Mouse (Mus musculus) intestine, embryonic 15.5 days (tissue): ENCODE results near the gene Wsb2. TPM values are rescaled to one million over a fixed set of nuclear protein-coding genes. Genes with fewer than 3 reads are reported as not detected.
A peak's percentile ranks its signal among the peaks of the same experiment; 100 is the strongest.

Experiments
- ATAC-seq: fragments of 200-750 bp; cut with Nextera tagmentation; 2 replicates; pipeline ENCODE4 v1.8.0; 2017; ENCODE audit warnings: moderate TSS enrichment, moderate library complexity
- H3K27ac ChIP-seq: fragments of 300-500 bp; sonication (generic); 2 replicates; pipeline ENCODE4 v1.5.1; 2015; ENCODE audit warnings: mild to moderate bottlenecking, inconsistent platforms
- H3K27me3 ChIP-seq: fragments of 300-500 bp; sonication (generic); replicated peaks from 2 replicates; pipeline ENCODE4 v1.6.1; 2015; ENCODE audit warnings: inconsistent platforms
- H3K36me3 ChIP-seq: fragments of 300-500 bp; sonication (generic); 2 replicates; pipeline ENCODE4 v1.6.1; 2015; ENCODE audit warnings: inconsistent platforms
- H3K4me1 ChIP-seq: fragments of 300-500 bp; sonication (generic); replicated peaks from 2 replicates; pipeline ENCODE4 v1.6.1; 2015; ENCODE audit warnings: inconsistent platforms
- H3K4me2 ChIP-seq: fragments of 300-500 bp; sonication (generic); replicated peaks from 2 replicates; pipeline ENCODE4 v1.6.1; 2015; ENCODE audit warnings: mild to moderate bottlenecking, inconsistent platforms
- H3K4me3 ChIP-seq: fragments of 300-500 bp; sonication (generic); replicated peaks from 2 replicates; pipeline ENCODE4 v1.5.1; 2015; ENCODE audit warnings: inconsistent platforms
- H3K9ac ChIP-seq: fragments of 300-500 bp; sonication (generic); 2 replicates; pipeline ENCODE4 v1.6.1; 2015; ENCODE audit warnings: inconsistent platforms
- H3K9me3 ChIP-seq: fragments of 300-500 bp; sonication (generic); 2 replicates; pipeline ENCODE4 v1.6.1; 2016; ENCODE audit warnings: inconsistent platforms
- WGBS: fragments of 180-500 bp; shearing (Covaris S2); methylation state at CpG from one replicate; pipeline ENCODE4 v1.1.7; 2015; 5-methylcytosine and 5-hydroxymethylcytosine counted together
- polyA plus RNA-seq: library from polyadenylated mRNA; unstranded; fragments of >200 nt; fragmentation: Nextera tagmentation; extraction: Ambion mirVana; gene quantifications from 2 replicates; pipeline ENCODE4 v1.2.1, GENCODE M21; 2015

Gene Wsb2
- 82.6 and 94.5 TPM in 2 replicates for polyA plus RNA-seq

DNA sequence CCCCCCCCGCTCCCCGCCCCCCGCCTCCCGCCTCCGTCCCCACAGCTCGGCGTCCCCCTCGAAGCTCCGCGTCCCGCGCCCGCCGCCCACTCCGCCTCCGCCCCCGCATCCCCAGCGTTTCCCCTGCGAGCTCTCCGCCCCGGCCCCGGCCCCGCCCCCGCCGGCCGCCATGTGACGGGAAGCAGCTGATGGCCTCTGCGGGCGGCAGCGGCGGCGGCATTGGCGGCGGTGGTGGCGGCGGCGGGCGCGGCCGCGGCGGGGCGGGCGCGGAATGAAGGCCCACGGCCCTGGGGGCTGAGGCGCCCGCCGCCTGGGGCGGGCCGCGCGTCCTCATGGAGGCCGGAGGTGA, at the start of gene Wsb2:
Wsb2 (plus strand) TSS at position 176 of the 349 bp plus-strand sequence.
- 0% methylated on average over 1 of the region's 54 CpGs for WGBS

DNA sequence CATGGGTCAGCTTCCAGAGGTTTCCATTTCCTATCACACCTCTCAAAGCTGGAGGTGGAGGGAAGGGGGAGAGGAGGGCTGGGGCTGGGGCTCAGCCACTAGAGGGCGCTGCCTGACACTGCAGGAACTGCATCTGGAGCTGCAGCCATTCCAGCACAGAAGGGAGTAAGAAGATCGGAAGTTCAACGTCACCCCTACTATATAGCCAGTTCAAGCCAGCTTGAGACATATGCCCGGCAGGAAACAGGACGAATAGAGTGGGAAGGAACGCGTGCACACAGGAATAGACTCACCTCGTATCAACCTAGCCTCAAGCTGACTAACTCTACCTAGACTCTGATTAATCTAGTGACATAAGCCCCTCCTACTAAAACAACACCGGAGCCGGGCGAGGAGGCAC, 49.4 kb upstream of the Wsb2 start:
- Histone ChIP-seq H3K9ac (no peak overlapping the region), H3K27me3 (no peaks in the 10 kb centered on the region), H3K4me1 (no peaks in the 10 kb centered on the region), H3K4me2 (no peak overlapping the region; the same call in 1 of the 2 replicates), H3K4me3 (no peak overlapping the region), H3K9me3 (no peaks in the 10 kb centered on the region), H3K27ac (no peak overlapping the region), H3K36me3 (no peaks in the 10 kb centered on the region)
- 26% methylated on average over 11 of the region's 11 CpGs for WGBS
- ATAC-seq = peak; percentile 66

More for the DNA sequence above, at the start of gene Wsb2:
- H3K27ac ChIP-seq = peak within 1 kb of the TSS; percentile 94
- H3K9ac ChIP-seq = peak within 1 kb of the TSS; percentile 91
- H3K4me3 ChIP-seq = peak within 1 kb of the TSS; percentile 93
- peak; percentile 65 for ATAC-seq
- H3K4me2 ChIP-seq = peak within 1 kb of the TSS; percentile 83
- H3K27me3 ChIP-seq = no peaks in the 10 kb centered on the region
- H3K4me1 ChIP-seq = peaks cover 30% of the 10 kb centered on the region
- H3K9me3 ChIP-seq = no peaks in the 10 kb centered on the region
- H3K36me3 ChIP-seq = 0 out of 2 replicates have a peak, but pooled peaks cover 1% of the 10 kb centered on the region

GRCm38 (mm10) chr5:117313420-117313819, 43.7 kb upstream of the Wsb2 start:
- Histone ChIP-seq H3K9me3 (no peaks in the 10 kb centered on the region), H3K36me3 (no peaks in the 10 kb centered on the region), H3K4me3 (peak overlapping the region; percentile 25), H3K27ac (peak overlapping the region; percentile 71; the same call in 1 of the 2 replicates), H3K4me2 (peak overlapping the region; percentile 60), H3K4me1 (peaks cover 20% of the 10 kb centered on the region; the same call in 1 of the 2 replicates), H3K27me3 (no peaks in the 10 kb centered on the region), H3K9ac (no peak overlapping the region; the same call in 1 of the 2 replicates)
- peak; percentile 52; the same call in 1 of the 2 replicates for ATAC-seq
- 7% methylated on average over 13 of the region's 14 CpGs for WGBS

DNA sequence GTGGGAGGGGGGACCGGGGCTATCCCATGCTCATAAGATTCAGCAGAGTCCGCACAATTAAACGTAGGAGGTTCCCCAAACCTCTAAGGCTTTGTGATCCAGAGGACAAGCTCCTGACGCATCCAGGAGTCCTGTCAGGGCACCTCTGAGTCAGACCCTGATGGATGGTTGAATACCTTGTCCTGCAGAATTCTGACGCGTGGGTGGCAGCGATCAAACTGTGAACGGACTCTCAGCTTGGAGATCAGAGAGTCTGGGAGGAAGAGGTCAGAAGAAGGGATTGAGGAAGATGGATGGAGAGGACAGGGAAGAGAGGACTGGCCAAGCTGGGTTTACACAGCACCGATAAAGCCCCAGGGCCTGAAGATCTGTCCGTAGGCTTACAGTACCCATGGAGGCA, 43.2 kb upstream of the Wsb2 start:
- Histone ChIP-seq H3K27ac (peak overlapping the region; percentile 71), H3K9me3 (no peaks in the 10 kb centered on the region), H3K9ac (peak overlapping the region; percentile 28; the same call in 1 of the 2 replicates), H3K4me1 (peaks cover 20% of the 10 kb centered on the region; the same call in 1 of the 2 replicates), H3K27me3 (no peaks in the 10 kb centered on the region), H3K4me3 (peak overlapping the region; percentile 25), H3K36me3 (no peaks in the 10 kb centered on the region), H3K4me2 (peak overlapping the region; percentile 60)
- peak; percentile 26; the same call in 1 of the 2 replicates for ATAC-seq
- WGBS = 30% methylated on average over 10 of the region's 10 CpGs

- Histone ChIP-seq H3K9me3 (no peaks in the 10 kb centered on the region), H3K27ac (peak overlapping the region; percentile 71), H3K4me3 (no peak overlapping the region), H3K9ac (no peak overlapping the region), H3K4me2 (peak overlapping the region; percentile 60), H3K36me3 (no peaks in the 10 kb centered on the region), H3K4me1 (peaks cover 20% of the 10 kb centered on the region; the same call in 1 of the 2 replicates), H3K27me3 (no peaks in the 10 kb centered on the region)
- peak; percentile 60 for ATAC-seq
- 19% methylated on average over 9 of the region's 9 CpGs for WGBS
These were observed 42.3 kb upstream of the Wsb2 start for GRCm38 (mm10) chr5:117314587-117315428.

DNA sequence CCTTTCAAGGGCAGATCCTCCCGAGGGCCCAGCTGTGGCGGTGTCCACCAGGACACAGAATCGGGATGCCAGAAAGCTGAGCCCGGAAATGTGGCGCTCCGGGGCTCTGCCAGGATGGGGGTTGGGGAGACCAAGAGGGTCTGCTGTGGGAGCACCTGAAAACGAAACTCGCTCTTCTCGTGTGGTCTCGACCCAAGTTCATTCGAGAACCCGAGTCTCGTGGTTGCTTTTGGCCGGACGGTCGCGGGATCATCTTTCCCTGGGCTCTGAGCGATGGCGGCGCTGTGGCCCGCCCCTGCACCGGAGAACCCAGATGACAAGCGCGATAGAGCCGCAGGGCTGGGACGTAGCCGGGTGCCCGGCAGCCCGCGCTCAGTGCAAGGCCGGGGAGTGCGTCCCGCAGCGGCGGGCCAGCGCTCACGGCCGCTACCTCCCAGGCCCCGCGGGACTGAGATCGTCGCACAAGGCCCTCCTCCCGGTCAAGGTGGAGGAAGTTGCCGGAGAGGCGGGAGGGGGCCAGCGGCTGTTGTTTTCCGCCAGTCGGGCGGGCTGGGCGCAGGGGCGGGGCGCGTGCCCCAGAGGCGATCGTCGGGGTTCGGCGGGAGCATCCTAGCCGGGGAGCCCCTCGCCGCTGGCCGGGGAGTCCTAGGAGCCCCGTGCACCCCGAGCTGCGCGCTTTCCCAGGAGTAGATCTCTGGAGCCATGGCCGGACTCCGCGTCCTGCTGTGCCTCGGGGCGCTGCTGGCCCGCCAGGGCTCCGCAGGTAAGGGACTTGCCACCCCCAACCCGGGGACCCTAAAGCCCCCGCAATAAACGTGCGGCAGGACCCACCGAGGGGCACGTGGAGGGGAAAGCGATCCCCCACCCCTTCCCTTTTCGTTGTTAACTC, 38.1 kb upstream of the Wsb2 start, which contains the start of gene Vsig10:
Vsig10 (plus strand) TSS at position 343 of the 889 bp plus-strand sequence.
- peak; percentile 79 for ATAC-seq
- Histone ChIP-seq H3K9ac (peak within 1 kb of the TSS; percentile 88), H3K4me2 (peak within 1 kb of the TSS; percentile 89), H3K4me3 (peak within 1 kb of the TSS; percentile 83), H3K9me3 (no peaks in the 10 kb centered on the region), H3K27ac (peak within 1 kb of the TSS; percentile 92), H3K27me3 (no peaks in the 10 kb centered on the region), H3K4me1 (peaks cover 18% of the 10 kb centered on the region; the same call in 1 of the 2 replicates), H3K36me3 (no peaks in the 10 kb centered on the region)
- WGBS = under 1% methylated on average over 81 of the region's 81 CpGs

DNA sequence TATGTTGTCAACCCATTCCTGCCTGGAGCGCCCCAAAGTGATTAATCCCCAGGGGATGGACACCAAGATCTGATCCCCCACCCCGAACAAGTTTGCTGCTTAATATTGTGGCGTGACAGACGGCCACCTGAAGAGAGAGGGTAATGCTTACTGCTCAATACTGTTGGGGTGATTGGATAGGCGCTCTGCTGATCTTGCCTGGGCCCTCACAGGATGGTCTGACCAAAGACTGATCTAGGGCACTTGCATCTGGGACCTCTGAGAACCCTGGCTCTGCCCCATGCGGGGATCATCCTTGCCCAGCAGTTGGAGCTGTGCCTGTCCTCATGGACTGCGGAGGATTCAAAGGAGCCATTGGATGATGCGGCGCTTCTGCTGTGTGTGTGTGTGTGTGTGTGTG, 33.4 kb upstream of the Wsb2 start:
- Histone ChIP-seq H3K4me3 (no peak overlapping the region), H3K9ac (no peak overlapping the region), H3K4me1 (peaks cover 5% of the 10 kb centered on the region; the same call in 1 of the 2 replicates), H3K27me3 (no peaks in the 10 kb centered on the region), H3K36me3 (no peaks in the 10 kb centered on the region), H3K9me3 (no peaks in the 10 kb centered on the region), H3K27ac (no peak overlapping the region), H3K4me2 (no peak overlapping the region)
- no peak for ATAC-seq
- WGBS = 90% methylated on average over 9 of the region's 9 CpGs

DNA sequence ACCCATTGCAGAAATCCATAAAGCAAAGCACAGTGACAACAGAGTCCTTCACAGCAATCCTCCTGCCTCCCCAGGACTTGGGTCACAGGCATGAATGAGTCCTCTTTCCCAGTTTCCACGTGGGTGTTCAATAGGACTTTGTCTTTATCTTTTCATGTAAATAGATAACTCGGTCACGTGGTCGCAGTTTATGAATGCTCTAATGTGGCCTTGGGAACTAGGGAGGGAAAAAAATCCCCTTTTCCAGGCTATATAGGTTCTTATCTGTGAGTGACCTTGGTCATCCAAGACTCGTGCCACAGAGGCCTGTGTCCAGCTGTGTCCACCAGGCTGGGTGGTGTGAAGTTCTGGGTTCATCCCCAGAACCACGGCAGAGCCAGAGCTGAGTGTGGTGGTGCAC, 30.7 kb upstream of the Wsb2 start:
- H3K4me2 ChIP-seq = no peak overlapping the region
- WGBS = 49% methylated on average over 6 of the region's 6 CpGs
- H3K4me1 ChIP-seq = no peaks in the 10 kb centered on the region
- H3K27me3 ChIP-seq = no peaks in the 10 kb centered on the region
- no peaks in the 10 kb centered on the region for H3K36me3 ChIP-seq
- no peaks in the 10 kb centered on the region for H3K9me3 ChIP-seq
- ATAC-seq = peak; percentile 62
- H3K9ac ChIP-seq = no peak overlapping the region
- 0 out of 2 replicates have a peak overlapping the region, but pooled peaks have one; percentile 5 for H3K27ac ChIP-seq
- no peak overlapping the region for H3K4me3 ChIP-seq

DNA sequence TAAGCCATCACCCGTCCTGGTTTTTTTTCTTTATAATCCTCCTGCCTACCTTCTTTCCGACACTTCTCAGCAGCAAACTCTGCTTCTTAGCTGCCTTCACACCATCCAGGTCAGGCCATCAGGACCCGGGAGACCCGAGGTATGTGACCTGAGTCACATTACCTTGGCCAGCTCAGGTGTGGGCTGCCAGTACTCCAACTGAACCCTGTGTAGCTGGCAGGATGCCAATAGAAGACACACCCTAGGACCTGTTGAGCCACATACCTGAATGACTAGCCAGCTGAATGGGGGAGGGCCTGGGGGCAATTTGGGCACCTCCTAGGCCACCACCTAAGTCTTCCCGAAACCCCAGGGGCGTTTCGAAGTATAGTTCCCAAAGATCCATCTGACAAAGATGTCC, 26.6 kb upstream of the Wsb2 start:
- peak; percentile 78 for ATAC-seq
- no peak overlapping the region for H3K4me3 ChIP-seq
- 70% methylated on average over 7 of the region's 7 CpGs for WGBS
- H3K4me1 ChIP-seq = no peaks in the 10 kb centered on the region
- H3K36me3 ChIP-seq = peaks cover 8% of the 10 kb centered on the region; the same call in 1 of the 2 replicates
- H3K27ac ChIP-seq = no peak overlapping the region
- no peaks in the 10 kb centered on the region for H3K27me3 ChIP-seq
- H3K9me3 ChIP-seq = no peaks in the 10 kb centered on the region
- H3K4me2 ChIP-seq = no peak overlapping the region
- no peak overlapping the region for H3K9ac ChIP-seq

- no peaks in the 10 kb centered on the region for H3K4me1 ChIP-seq
- no peak overlapping the region for H3K9ac ChIP-seq
- WGBS = 91% methylated on average over 10 of the region's 10 CpGs
- H3K9me3 ChIP-seq = no peaks in the 10 kb centered on the region
- H3K4me2 ChIP-seq = no peak overlapping the region
- H3K4me3 ChIP-seq = no peak overlapping the region
- H3K36me3 ChIP-seq = peaks cover 14% of the 10 kb centered on the region; the same call in 1 of the 2 replicates
- H3K27ac ChIP-seq = no peak overlapping the region
- no peak for ATAC-seq
- no peaks in the 10 kb centered on the region for H3K27me3 ChIP-seq
These were observed 19.1 kb upstream of the Wsb2 start for GRCm38 (mm10) chr5:117337999-117338398.

GRCm38 (mm10) chr5:117338503-117338902, 18.6 kb upstream of the Wsb2 start:
- H3K27ac ChIP-seq = no peak overlapping the region
- H3K4me1 ChIP-seq = no peaks in the 10 kb centered on the region
- no peak for ATAC-seq
- H3K27me3 ChIP-seq = no peaks in the 10 kb centered on the region
- 82% methylated on average over 8 of the region's 8 CpGs for WGBS
- H3K9me3 ChIP-seq = no peaks in the 10 kb centered on the region
- H3K4me3 ChIP-seq = no peak overlapping the region
- peaks cover 16% of the 10 kb centered on the region; the same call in 1 of the 2 replicates for H3K36me3 ChIP-seq
- H3K4me2 ChIP-seq = no peak overlapping the region
- no peak overlapping the region for H3K9ac ChIP-seq

DNA sequence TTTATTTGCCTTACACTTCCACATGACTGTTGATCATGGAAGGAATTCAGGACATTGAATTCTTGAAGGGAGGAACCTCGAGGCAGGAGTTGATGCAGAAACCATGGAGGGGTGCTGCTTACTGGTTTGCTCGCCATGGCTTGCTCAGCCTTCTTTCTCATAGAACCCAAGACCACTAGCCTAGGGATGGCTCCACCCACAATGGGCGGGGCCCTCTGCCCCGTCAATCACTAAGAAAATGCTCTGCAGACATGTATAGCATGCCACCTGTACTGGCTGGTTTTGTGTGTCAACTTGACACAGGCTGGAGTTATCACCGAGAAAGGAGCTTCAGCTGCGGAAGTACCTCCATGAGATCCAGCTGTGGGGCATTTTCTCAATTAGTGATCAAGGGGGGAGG, 17.0 kb upstream of the Wsb2 start:
- H3K4me2 ChIP-seq = no peak overlapping the region
- H3K9me3 ChIP-seq = no peaks in the 10 kb centered on the region
- H3K9ac ChIP-seq = no peak overlapping the region
- H3K36me3 ChIP-seq = peaks cover 15% of the 10 kb centered on the region; the same call in 1 of the 2 replicates
- no peak overlapping the region for H3K4me3 ChIP-seq
- WGBS = 82% methylated on average over 6 of the region's 6 CpGs
- no peak overlapping the region for H3K27ac ChIP-seq
- no peaks in the 10 kb centered on the region for H3K27me3 ChIP-seq
- no peak for ATAC-seq
- H3K4me1 ChIP-seq = no peaks in the 10 kb centered on the region
